Mouse (Mus musculus) heart, postnatal 0 days (tissue): ENCODE data around the gene Mapkapk2.

Experiments
- CTCF ChIP-seq: IDR thresholded peaks from 2 replicates; pipeline ENCODE4 v1.5.1; 2016; ENCODE audit warnings: antibody characterized with exemption, control low read depth, low read depth
- EP300 ChIP-seq: IDR thresholded peaks from 2 replicates; pipeline ENCODE4 v1.6.1; 2016; ENCODE audit warnings: antibody characterized with exemption, low read depth

- TF ChIP-seq CTCF (peak; percentile 72), EP300 (no peak)
Observed at GRCm38 (mm10) chr1:131060290-131061253, 37.1 kb downstream of the Mapkapk2 start.
